Mouse (Mus musculus) layer of hippocampus, adult 9-10 months (tissue): Measurements from ENCODE around the gene Mcat.

Experiments used
- DNase-seq: peaks from one replicate; pipeline ENCODE4 v3.0.0; 2022; ENCODE audit warnings: low spot score

The Mcat gene

GRCm38 (mm10) chr15:83563327-83563856, at the start of gene Mcat, which contains the start of gene Tspo:
TSS of gene Mcat (minus strand) at chr15:83563787.
TSS of gene Tspo (plus strand) at chr15:83563592.
- no peak for DNase-seq

- peak; percentile 48 for DNase-seq
Measured at GRCm38 (mm10) chr15:83607115-83607802, 43.7 kb upstream of the Mcat start.

GRCm38 (mm10) chr15:83606700-83607099, 43.1 kb upstream of the Mcat start:
- DNase-seq, result no peak

- DNase-seq, result no peak
Measured at GRCm38 (mm10) chr15:83606216-83606615, 42.6 kb upstream of the Mcat start.

GRCm38 (mm10) chr15:83603426-83603825, 39.8 kb upstream of the Mcat start:
- no peak for DNase-seq

- DNase-seq, result no peak
Measured at GRCm38 (mm10) chr15:83603046-83603396, 39.4 kb upstream of the Mcat start.

- no peak for DNase-seq
Measured at GRCm38 (mm10) chr15:83602372-83603045, 38.9 kb upstream of the Mcat start.

GRCm38 (mm10) chr15:83601185-83601584, 37.6 kb upstream of the Mcat start:
- DNase-seq, result no peak

GRCm38 (mm10) chr15:83596833-83597232, 33.2 kb upstream of the Mcat start:
- DNase-seq, result no peak

- no peak for DNase-seq
Measured at GRCm38 (mm10) chr15:83595364-83595711, 31.8 kb upstream of the Mcat start.

- peak; percentile 86 for DNase-seq
Measured at GRCm38 (mm10) chr15:83594513-83595363, 31.2 kb upstream of the Mcat start, which contains the start of gene Ttll12. TSS of gene Ttll12 (minus strand) at chr15:83595157.

GRCm38 (mm10) chr15:83593702-83594512, 30.3 kb upstream of the Mcat start:
- DNase-seq, result no peak

- DNase-seq, result no peak
Measured at GRCm38 (mm10) chr15:83593189-83593585, 29.6 kb upstream of the Mcat start.

- no peak for DNase-seq
Measured at GRCm38 (mm10) chr15:83592260-83593188, 28.9 kb upstream of the Mcat start.

- no peak for DNase-seq
Measured at GRCm38 (mm10) chr15:83591758-83592157, 28.2 kb upstream of the Mcat start.

- DNase-seq, result no peak
Measured at GRCm38 (mm10) chr15:83590841-83591240, 27.3 kb upstream of the Mcat start.

GRCm38 (mm10) chr15:83584741-83585220, 21.2 kb upstream of the Mcat start:
- DNase-seq, result no peak

- DNase-seq, result no peak
Measured at GRCm38 (mm10) chr15:83583419-83584156, 20.0 kb upstream of the Mcat start.

GRCm38 (mm10) chr15:83582931-83583330, 19.3 kb upstream of the Mcat start:
- no peak for DNase-seq

- DNase-seq, result no peak
Measured at GRCm38 (mm10) chr15:83576651-83577050, 13.1 kb upstream of the Mcat start.
